Mouse (Mus musculus) bone marrow, adult 2 months (tissue): ENCODE data around the gene Trim46. TPM values are rescaled to one million over a fixed set of nuclear protein-coding genes. Genes with fewer than 3 reads are reported as not detected.
"Not testable (repeated sequence)": the region's sequence is repeated elsewhere in the genome, so short reads cannot be mapped to it uniquely, and the experiment has no call there.

Source experiments
- H3K27ac ChIP-seq: fragments of 200-500 bp; 2 replicates; pipeline ENCODE4 v1.5.1; 2012; ENCODE audit warnings: low read depth, mild to moderate bottlenecking, control low read depth, inconsistent platforms, low read length; ENCODE audit not compliant: control insufficient read depth, poor library complexity, insufficient read depth
- H3K4me1 ChIP-seq: fragments of 200-500 bp; 2 replicates; pipeline ENCODE4 v1.6.1; 2011; ENCODE audit warnings: low read length; ENCODE audit not compliant: control insufficient read depth, insufficient read depth
- H3K4me3 ChIP-seq: fragments of 200-500 bp; replicated peaks from 2 replicates; pipeline ENCODE3; 2011; ENCODE audit warnings: mild to moderate bottlenecking, low read depth, low read length, control low read depth; ENCODE audit not compliant: control insufficient read depth
- CTCF ChIP-seq: fragments of 200-500 bp; IDR thresholded peaks from 2 replicates; pipeline ENCODE4 v1.5.1; 2011; ENCODE audit warnings: low read length, control low read depth; ENCODE audit not compliant: control insufficient read depth, insufficient read depth
- POLR2A ChIP-seq: fragments of 200-500 bp; IDR thresholded peaks from 2 replicates; pipeline ENCODE4 v1.6.1; 2011; ENCODE audit warnings: low read depth, mild to moderate bottlenecking, control low read depth, low read length, borderline replicate concordance; ENCODE audit not compliant: control insufficient read depth
- WGBS: fragments of 180-500 bp; shearing (Covaris S2); methylation state at CpG from one replicate; pipeline ENCODE4 v1.1.7; 2018; 5-methylcytosine and 5-hydroxymethylcytosine counted together
- polyA plus RNA-seq: library from polyadenylated mRNA; stranded (reverse); fragments of >200 nt; gene quantifications from 2 replicates; pipeline ENCODE4 v1.2.4, GENCODE M21; 2011; ENCODE audit warnings: low replicate concordance; ENCODE audit not compliant: missing spikeins, insufficient read depth, insufficient read length

Trim46 gene
- polyA plus RNA-seq, 1 experiment, result 1.6 TPM

DNA sequence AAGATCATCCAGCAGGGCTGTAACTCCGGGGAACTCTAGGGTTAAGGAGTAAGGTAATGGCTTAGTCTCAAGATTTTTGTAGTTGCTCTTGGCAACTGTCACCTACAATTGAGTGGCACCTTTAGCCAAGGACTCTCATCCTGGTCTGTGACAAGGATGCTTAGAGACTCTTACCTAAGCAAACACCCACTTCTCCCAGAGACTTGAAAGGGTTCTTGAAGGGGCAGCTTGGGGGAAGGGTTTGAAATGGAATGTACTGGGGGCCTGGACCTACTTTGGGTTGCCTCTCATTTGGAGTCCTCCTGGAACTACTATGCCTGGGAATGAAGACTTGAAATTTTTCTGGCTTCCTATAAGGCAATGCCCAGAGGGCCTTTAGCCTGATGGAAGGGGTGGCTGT lies 27.8 kb downstream of the Trim46 start:
- 90% methylated on average over 1 of the region's 1 CpGs for WGBS
- H3K4me3 ChIP-seq, result no peak overlapping the region
- no peak overlapping the region for H3K27ac ChIP-seq
- H3K4me1 ChIP-seq, result peaks cover 2% of the 10 kb centered on the region; the same call in 1 of the 2 replicates
- TF ChIP-seq CTCF, result no peak
- TF ChIP-seq POLR2A, result no peak

DNA sequence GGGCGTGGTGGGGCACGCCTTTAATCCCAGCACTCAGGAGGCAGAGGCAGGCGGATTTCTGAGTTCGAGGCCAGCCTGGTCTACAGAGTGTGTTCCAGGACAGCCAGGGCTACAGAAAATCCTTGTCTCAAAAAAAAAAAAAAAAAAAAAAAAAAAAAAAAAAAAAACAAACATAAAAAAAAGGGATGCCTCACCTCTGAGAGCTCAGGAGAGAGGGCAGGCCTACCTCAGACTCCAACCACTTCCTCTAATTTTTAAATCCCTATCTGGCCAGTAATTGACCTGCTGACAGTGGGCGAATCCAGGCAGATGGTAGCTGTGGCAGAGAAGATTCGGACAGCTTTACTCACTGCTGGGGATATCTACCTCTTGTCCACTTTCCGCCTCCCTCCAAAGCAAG lies 29.7 kb downstream of the Trim46 start:
- 72% methylated on average over 7 of the region's 7 CpGs for WGBS
- H3K4me1 ChIP-seq, H3K4me3 ChIP-seq, H3K27ac ChIP-seq: not testable (repeated sequence)

DNA sequence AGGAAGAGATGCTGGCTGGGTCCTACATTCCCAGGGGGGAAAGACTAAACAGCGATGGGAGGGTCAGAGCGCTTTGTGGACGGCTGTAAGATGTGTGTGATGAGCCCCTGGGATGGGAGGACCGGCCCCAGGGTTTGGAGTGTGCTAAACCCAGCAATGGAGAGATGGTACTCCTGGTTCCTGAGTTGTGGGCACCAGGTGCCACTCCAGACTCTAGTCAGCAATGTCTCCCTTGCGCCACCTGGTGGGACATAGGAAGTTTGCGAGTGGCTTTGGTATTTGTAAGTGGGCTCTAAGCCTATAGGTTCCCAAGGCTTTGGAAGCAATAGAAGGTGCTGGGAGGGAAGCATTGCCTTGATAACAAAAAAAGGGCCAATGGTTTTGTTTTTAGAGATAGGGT lies 30.3 kb downstream of the Trim46 start:
- WGBS, result under 1% methylated on average over 6 of the region's 6 CpGs
- TF ChIP-seq CTCF (peak; percentile 91), POLR2A (no peak)
- Histone ChIP-seq H3K4me1 (peaks cover 2% of the 10 kb centered on the region; the same call in 1 of the 2 replicates), H3K27ac (no peak overlapping the region), H3K4me3 (no peak overlapping the region)

GRCm38 (mm10) chr3:89214681-89215411 lies 31.3 kb downstream of the Trim46 start, which contains the start of gene Thbs3:
Gene Thbs3 (plus strand): TSS chr3:89215180.
- WGBS, result 7% methylated on average over 19 of the region's 19 CpGs
- no peak for TF ChIP-seq CTCF
- TF ChIP-seq POLR2A, result no peak
- H3K4me3 ChIP-seq, result peak within 1 kb of the TSS; percentile 80
- H3K27ac ChIP-seq, result peak within 1 kb of the TSS; percentile 52
- peaks cover 2% of the 10 kb centered on the region; the same call in 1 of the 2 replicates for H3K4me1 ChIP-seq

DNA sequence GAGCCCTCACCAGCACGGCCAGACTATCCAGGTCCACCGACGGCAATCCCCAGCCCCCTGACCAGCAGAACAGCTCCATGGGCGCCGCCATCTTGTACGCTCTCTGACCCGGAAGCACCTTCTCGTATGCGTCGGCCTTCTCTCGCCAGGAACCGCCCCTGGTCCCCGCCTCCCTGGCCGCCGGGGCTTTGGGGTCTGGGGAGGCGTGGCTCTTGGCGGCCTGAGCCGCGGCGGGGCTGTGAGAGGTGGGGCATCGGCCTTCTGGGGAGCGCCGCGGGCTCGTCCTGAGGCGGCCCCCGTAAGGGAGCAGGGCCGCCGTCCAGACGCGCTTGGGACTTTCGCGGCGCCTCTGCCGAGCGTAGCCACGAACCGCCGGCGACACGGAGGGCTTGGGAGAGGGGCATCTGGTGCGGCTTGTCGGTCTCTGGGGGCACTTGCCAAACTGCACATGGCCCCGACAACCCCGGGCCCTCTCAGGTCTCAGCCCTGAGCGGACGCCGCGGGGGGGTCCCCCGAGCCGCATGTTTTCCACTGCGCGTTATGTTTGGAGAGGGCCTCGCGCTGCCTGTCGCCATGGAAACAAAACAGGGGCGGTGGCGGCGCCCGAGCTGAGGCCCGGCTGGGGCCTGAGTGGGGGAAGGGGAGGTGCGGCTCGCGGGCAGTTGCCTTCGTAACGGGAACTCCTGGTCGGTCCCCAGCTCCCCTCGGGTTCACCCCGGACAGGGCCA lies 32.1 kb downstream of the Trim46 start:
- under 1% methylated on average over 69 of the region's 69 CpGs for WGBS
- H3K4me1 ChIP-seq, result peaks cover 2% of the 10 kb centered on the region; the same call in 1 of the 2 replicates
- TF ChIP-seq CTCF, result no peak
- peak; percentile 63; the same call in 1 of the 2 replicates for TF ChIP-seq POLR2A
- peak overlapping the region; percentile 80 for H3K4me3 ChIP-seq
- peak overlapping the region; percentile 52 for H3K27ac ChIP-seq

GRCm38 (mm10) chr3:89210731-89211130 lies 35.4 kb downstream of the Trim46 start:
- Histone ChIP-seq H3K4me3 (no peak overlapping the region), H3K4me1 (peaks cover 2% of the 10 kb centered on the region; the same call in 1 of the 2 replicates), H3K27ac (no peak overlapping the region)
- 63% methylated on average over 7 of the region's 7 CpGs for WGBS
- no peak for TF ChIP-seq POLR2A
- TF ChIP-seq CTCF, result no peak

GRCm38 (mm10) chr3:89210162-89210561 lies 35.9 kb downstream of the Trim46 start:
- 67% methylated on average over 13 of the region's 13 CpGs for WGBS
- H3K27ac ChIP-seq, result no peak overlapping the region

GRCm38 (mm10) chr3:89209731-89210130 lies 36.4 kb downstream of the Trim46 start:
- Histone ChIP-seq H3K4me3 (no peak overlapping the region), H3K4me1 (no peaks in the 10 kb centered on the region), H3K27ac (no peak overlapping the region)
- no peak for TF ChIP-seq POLR2A
- no peak for TF ChIP-seq CTCF
- WGBS, result 86% methylated on average over 7 of the region's 7 CpGs

More at GRCm38 (mm10) chr3:89210162-89210561, 35.9 kb downstream of the Trim46 start:
- Histone ChIP-seq H3K4me1 (no peaks in the 10 kb centered on the region), H3K4me3 (no peak overlapping the region)
- no peak for TF ChIP-seq CTCF
- no peak for TF ChIP-seq POLR2A
